Mouse (Mus musculus) right cerebral cortex, postnatal 14 days (tissue): ENCODE measurements at regions not wholly inside any gene's neighbourhood (a gene's known extent, or its start where the extent isn't known, plus 50 kb on each side); places are given as distances from the start of the nearest gene placed in this dataset.
"Not testable (repeated sequence)": the region's sequence is repeated elsewhere in the genome, so short reads cannot be mapped to it uniquely, and the experiment has no call there.

Source experiments
- DNase-seq: peaks from one replicate; pipeline ENCODE4 v3.0.0; 2022

- DNase-seq: no peak
These were observed 215.6 kb upstream of the Stxbp5 start for GRCm38 (mm10) chr10:10116442-10116841.

DNA sequence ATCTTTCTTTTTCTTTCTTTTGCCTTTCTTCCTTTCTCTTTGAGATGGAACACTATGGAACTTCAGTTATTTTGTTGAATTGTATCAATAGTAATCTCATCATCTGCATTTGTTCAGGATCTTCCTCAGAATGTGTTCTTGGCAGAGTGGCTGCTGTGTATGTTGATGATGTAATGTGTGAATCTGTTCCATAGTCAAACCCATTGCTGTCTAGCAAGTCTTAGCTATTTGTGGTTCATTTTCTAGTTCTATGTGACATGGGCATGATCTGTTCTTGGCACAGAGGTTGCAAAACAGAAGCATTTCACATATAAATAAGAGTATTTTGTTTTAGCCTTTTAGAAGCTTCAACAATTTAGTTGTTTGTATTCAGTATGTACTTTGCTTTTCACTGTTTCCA lies 212.4 kb upstream of the Stxbp5 start:
- no peak for DNase-seq

GRCm38 (mm10) chr10:10111055-10111454 lies 210.2 kb upstream of the Stxbp5 start:
- DNase-seq: no peak

- no peak for DNase-seq
These were observed 209.0 kb upstream of the Stxbp5 start for GRCm38 (mm10) chr10:10109867-10110266.

DNA sequence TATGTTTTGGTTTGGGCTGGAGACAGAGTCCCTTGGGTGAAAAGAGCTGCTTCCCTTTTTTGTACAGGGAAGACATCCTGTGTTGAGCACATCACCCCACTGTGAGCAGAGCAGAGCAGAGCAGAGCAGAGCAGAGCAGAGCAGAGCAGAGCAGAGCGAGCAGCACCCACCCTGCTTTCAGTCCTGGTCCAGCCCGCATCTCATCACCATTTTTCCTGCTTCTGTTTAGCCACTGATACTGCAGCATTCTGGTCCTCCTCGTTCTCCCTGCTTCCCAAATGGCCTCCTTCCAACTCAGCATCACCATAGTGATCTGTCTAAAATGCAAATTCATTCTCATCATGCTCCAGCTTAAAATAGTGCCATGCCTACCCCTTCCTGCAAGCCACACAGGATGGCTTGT lies 206.2 kb upstream of the Stxbp5 start:
- peak; percentile 58 for DNase-seq

DNA sequence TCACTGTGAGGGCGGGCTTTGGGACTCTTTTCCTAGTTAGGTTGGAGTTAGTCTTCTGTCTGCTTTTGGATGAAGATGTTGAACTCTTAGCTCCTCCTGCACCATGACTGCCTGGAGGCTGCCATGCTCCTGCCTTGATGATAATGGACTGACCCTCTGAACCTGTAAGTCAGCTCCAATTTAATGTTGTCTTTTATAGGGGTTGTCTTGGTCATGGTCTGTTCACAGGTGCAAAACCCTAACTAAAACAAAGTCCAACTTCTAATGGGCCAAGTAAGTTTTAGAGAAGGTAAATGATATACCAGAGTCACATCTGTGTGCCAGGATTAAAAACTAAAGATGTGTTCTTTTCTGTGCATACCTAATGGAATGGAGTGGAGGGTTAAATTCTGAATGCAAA lies 205.8 kb upstream of the Stxbp5 start:
- no peak for DNase-seq

- no peak for DNase-seq
These were observed 200.8 kb upstream of the Stxbp5 start for GRCm38 (mm10) chr10:10101641-10102040.

- no peak for DNase-seq
These were observed 197.6 kb upstream of the Stxbp5 start for GRCm38 (mm10) chr10:10098521-10098920.

DNA sequence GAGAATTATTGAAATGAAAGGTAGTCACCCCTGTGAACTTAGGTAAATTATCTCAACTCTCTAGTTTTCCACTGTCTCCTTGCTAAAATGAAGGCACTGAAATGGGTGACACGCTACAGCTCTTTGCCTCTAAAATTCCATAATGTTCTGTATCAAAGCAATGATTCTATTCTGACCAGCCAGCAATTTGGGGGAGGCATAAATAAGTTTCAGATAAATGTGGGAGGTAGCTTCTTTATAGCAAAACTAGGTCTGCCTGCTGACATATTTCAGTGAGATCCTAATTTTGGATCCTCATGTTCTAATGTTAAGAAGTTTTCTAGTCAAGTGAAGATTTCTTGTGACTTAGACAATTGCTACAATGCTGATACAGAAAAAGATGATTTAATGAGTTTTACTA lies 193.2 kb upstream of the Stxbp5 start:
- DNase-seq: no peak

GRCm38 (mm10) chr10:10093713-10094112 lies 192.8 kb upstream of the Stxbp5 start:
- DNase-seq: no peak

DNA sequence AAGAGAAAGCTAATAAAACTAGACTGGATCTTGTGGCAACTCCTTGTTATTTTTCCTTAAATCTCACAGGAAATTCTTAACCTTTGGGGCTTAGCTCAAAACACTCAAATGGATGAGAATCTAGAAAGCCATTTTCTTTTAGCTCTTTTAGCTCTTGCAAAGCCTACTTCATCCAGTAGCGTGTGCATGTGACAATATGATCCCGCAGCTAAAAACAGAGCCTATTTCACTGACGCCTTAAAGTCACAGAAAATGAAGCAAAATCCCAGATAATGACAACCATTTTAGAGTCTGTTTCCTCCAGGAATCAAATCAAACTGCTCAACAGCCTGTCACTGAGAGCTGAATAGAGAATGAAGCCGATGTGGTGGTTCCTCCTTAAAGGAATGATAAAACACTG lies 185.1 kb upstream of the Stxbp5 start:
- DNase-seq: no peak

DNA sequence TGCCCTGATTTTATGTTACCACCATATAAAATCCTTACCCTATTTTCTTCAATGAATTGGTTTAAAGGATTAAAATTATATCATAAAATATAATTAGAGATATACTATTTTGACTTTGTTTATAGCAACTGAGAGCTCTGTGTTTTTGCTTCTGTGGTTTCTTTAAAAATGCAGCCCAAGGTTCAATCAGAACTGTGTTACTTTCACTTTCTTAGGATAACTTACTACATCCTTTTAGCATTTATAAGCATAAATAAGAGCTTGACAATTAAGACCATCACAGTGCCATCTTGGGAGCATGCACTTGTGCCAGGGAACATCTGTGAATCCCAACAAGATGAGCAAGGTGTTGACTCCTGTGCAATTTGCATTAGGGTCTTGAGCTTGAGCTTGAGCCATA lies 169.3 kb upstream of the Stxbp5 start:
- no peak for DNase-seq

GRCm38 (mm10) chr10:10069704-10070103 lies 168.8 kb upstream of the Stxbp5 start:
- not testable (repeated sequence) for DNase-seq

GRCm38 (mm10) chr10:10046753-10047152 lies 145.9 kb upstream of the Stxbp5 start:
- no peak for DNase-seq

- DNase-seq: no peak
These were observed 145.4 kb upstream of the Stxbp5 start for GRCm38 (mm10) chr10:10046318-10046717.

DNA sequence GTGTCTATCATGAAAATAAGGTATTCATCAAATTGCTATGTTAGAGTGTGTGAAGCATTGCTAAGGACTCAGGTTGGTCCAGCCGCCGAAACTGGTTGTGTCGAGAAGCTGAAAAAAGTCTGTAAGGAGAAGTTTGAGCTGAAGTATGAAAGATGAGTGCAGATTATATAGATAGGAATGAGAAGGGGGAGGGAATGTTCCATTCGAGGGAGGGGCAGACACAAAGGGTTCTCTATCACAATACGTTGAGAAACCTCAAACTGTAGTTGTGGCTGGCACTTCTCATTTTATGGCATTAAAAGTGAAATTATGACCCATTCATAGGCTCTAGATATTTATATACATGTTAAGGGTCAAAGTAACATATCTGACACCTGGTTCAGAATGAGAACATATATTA lies 108.4 kb upstream of the Stxbp5 start:
- DNase-seq: no peak

DNA sequence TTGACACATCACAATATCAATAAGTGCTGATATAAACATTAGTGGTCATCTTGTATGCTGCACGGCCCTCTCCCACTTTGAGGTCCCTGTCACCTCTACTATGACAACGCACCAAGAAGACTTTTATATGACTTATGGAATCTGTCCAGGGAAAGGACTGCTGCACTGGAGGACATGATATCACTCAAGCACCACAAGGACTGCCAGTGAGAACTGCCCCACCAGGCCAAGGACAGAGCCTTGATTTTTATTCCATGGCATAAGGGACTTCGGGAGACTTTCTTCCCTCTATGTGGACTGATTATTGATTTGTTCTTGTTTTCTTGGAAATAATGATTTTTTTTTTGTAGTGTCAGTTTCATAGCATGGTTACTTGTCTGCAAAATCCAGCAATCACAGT lies 97.7 kb upstream of the Stxbp5 start:
- no peak for DNase-seq

DNA sequence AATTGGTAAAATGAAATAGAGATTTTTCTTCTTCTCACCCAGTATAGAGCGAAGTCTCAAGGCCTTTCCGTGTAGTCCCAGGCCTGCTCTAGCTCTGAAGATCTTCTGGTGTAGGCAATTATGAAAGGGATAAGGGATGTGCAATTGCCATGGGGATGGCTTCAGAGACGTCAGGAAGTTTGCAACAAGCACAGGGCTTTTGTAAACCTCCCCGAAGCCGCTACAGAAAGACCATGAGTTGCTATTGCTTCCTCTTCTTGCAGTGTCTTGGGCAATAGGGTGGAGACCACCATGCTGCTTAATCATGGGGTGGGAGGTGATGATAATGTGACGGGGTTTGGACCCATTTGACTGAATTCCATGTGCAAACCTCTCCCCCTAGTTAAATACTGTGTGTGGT lies 95.3 kb upstream of the Stxbp5 start:
- DNase-seq: no peak

GRCm38 (mm10) chr10:9992798-9993197 lies 91.9 kb upstream of the Stxbp5 start:
- DNase-seq: no peak

DNA sequence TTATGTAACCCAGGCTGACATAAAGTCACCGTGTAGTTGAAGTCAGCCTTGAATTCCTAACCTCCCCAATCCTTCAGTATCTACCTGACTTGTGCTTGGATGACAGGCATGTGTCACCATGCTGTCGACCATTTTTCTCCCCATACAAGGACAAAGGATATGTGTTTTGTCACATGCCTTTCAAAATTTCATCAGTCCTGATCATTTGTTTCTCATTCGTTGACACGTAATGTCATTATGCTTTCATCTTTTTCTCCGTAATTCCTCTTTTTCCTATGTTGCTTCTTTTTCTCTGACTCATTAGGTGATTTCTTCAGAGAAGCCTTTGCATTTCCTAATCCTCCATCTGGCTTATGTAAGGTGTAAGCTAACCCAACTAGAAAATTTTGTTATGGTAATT lies 84.5 kb upstream of the Stxbp5 start:
- DNase-seq: no peak

GRCm38 (mm10) chr10:9976424-9976823 lies 75.5 kb upstream of the Stxbp5 start:
- DNase-seq: peak; percentile 5
